Mouse (Mus musculus) midbrain, embryonic 12.5 days (tissue): ENCODE results near the gene Smok3a. TPM values are rescaled to one million over a fixed set of nuclear protein-coding genes. Genes with fewer than 3 reads are reported as not detected.
"Not testable (repeated sequence)": the region's sequence is repeated elsewhere in the genome, so short reads cannot be mapped to it uniquely, and the experiment has no call there.

Experiments used
- ATAC-seq: fragments of 200-750 bp; cut with Nextera tagmentation; 2 replicates; pipeline ENCODE4 v1.8.0; 2017; ENCODE audit warnings: low read depth, moderate TSS enrichment, moderate library complexity; ENCODE audit not compliant: low FRiP score
- H3K27ac ChIP-seq: fragments of 300-500 bp; sonication (generic); replicated peaks from 2 replicates; pipeline ENCODE4 v1.5.1; 2016; ENCODE audit warnings: mild to moderate bottlenecking
- H3K27me3 ChIP-seq: fragments of 300-500 bp; sonication (generic); 2 replicates; pipeline ENCODE4 v1.6.1; 2016; ENCODE audit warnings: mild to moderate bottlenecking
- H3K36me3 ChIP-seq: fragments of 300-500 bp; sonication (generic); 2 replicates; pipeline ENCODE4 v1.6.1; 2016
- H3K4me1 ChIP-seq: fragments of 300-500 bp; sonication (generic); 2 replicates; pipeline ENCODE4 v1.6.1; 2016
- H3K4me2 ChIP-seq: fragments of 300-500 bp; sonication (generic); replicated peaks from 2 replicates; pipeline ENCODE4 v1.6.1; 2016; ENCODE audit warnings: mild to moderate bottlenecking, moderate library complexity
- H3K4me3 ChIP-seq: fragments of 300-500 bp; sonication (generic); 2 replicates; pipeline ENCODE4 v1.5.1; 2016; ENCODE audit warnings: mild to moderate bottlenecking
- H3K9ac ChIP-seq: fragments of 300-500 bp; sonication (generic); replicated peaks from 2 replicates; pipeline ENCODE4 v1.6.1; 2016; ENCODE audit warnings: mild to moderate bottlenecking, moderate library complexity
- H3K9me3 ChIP-seq: fragments of 300-500 bp; sonication (generic); 2 replicates; pipeline ENCODE4 v1.6.1; 2016; ENCODE audit warnings: mild to moderate bottlenecking
- WGBS: fragments of 180-500 bp; shearing (Covaris S2); methylation state at CpG from one replicate; pipeline ENCODE4 v1.1.7; 2016; 5-methylcytosine and 5-hydroxymethylcytosine counted together
- polyA plus RNA-seq: library from polyadenylated mRNA; unstranded; fragments of >200 nt; fragmentation: Nextera tagmentation; extraction: Ambion mirVana; gene quantifications from 2 replicates; pipeline ENCODE4 v1.2.1, GENCODE M21; 2016

Gene Smok3a
- polyA plus RNA-seq, 1 experiment from 2014 or later = not detected

DNA sequence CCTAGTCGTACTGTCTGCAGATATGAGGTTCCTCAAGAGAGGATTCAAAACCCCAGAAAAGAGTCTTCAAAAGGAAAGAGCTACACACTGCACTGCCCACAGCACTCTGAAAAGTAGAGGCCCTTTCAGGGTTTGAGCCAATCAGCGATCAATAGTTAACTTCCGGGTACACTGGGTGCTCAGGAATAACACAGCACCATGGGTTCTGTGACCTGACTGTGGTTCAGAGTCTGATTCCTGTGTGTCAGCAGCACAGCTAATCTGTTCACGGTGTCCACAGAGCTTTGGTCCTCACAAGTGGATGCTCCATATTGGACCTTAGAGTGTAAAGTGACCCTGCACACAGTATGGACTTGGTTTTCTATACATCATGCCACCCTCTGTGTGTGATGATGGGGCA, 1.5 kb upstream of the Smok3a start:
- H3K27ac ChIP-seq, H3K9me3 ChIP-seq, H3K4me1 ChIP-seq, H3K36me3 ChIP-seq, H3K9ac ChIP-seq, ATAC-seq, H3K4me3 ChIP-seq, H3K4me2 ChIP-seq, H3K27me3 ChIP-seq: not testable (repeated sequence)
- 93% methylated on average over 4 of the region's 4 CpGs for WGBS

DNA sequence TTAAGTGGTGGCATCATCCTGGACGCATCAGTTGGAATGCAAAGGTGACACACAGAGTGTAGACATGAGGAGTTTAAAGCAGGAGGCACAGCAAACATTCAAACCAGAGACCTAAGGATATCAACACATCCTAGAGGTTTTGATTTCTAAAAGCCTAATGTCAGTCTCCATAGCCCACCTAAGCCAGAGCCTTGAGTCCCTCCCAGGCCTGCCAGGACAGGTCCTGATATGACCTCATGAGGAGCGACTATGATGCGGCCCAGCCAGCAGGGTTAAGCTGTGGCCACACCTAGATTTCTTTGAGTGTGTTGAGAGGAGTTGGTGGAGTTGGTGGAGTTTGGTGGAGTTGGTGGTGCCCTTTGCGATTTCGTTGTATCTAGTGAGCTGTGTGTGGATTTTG, 31.8 kb downstream of the Smok3a start, which contains the start of gene Smok3c:
Smok3c (plus strand) TSS at position 301 of the 400 bp plus-strand sequence.
- H3K4me3 ChIP-seq, H3K4me2 ChIP-seq, H3K27me3 ChIP-seq, H3K9ac ChIP-seq, H3K36me3 ChIP-seq, H3K4me1 ChIP-seq, ATAC-seq, H3K27ac ChIP-seq, H3K9me3 ChIP-seq: not testable (repeated sequence)
- WGBS = no CpG with 5 or more reads among the region's 5 CpGs

DNA sequence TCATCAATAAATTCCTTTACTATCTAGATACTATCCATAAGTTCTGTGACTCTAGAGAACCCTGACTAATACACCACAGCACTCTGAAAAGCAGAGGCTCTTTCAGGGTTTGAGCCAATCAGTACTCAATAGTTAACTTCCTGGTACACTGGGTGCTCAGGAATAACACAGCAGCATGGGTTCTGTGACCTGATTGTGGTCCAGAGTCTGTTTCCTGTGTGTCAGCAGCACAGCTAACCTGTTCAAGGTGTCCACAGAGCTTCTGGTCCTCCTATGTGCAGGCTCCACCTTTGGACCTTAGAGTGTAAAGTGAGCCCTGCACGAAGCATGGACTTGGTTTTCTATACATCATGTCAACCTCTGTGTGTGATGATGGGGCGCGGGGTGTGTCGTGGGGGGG, 52.7 kb downstream of the Smok3a start:
- Histone ChIP-seq H3K4me2 (no peak overlapping the region), H3K36me3 (no peaks in the 10 kb centered on the region)

DNA sequence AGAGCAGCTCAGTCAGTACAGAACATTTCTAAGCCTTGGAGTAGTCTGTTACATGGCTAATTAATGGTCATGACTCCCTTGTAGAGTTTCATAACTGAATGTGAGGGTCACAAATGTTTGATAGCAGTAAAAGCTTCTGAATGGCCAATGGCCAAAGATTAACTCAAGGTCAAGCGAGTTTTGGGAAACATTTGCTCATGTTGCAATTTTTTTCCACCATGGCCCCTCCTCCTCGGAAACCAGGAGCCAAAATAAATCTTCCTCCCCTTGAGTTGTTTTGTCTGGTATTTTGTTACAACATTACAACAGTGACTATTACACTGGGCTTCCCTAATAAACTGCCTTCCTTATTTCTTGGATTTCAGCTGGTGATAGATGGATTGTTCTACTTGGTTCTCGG, 54.6 kb downstream of the Smok3a start:
- ATAC-seq = no peak
- Histone ChIP-seq H3K4me2 (no peak overlapping the region), H3K4me1 (no peaks in the 10 kb centered on the region), H3K4me3 (no peak overlapping the region), H3K9me3 (no peaks in the 10 kb centered on the region), H3K27ac (no peak overlapping the region), H3K27me3 (no peaks in the 10 kb centered on the region), H3K36me3 (no peaks in the 10 kb centered on the region), H3K9ac (no peak overlapping the region)
- WGBS = 75% methylated on average over 3 of the region's 3 CpGs

More for the DNA sequence above, 52.7 kb downstream of the Smok3a start:
- Histone ChIP-seq H3K27ac (no peak overlapping the region), H3K4me3 (no peak overlapping the region), H3K9ac (no peak overlapping the region), H3K27me3 (no peaks in the 10 kb centered on the region), H3K4me1 (no peaks in the 10 kb centered on the region), H3K9me3 (no peaks in the 10 kb centered on the region)
- ATAC-seq = no peak
- 93% methylated on average over 4 of the region's 4 CpGs for WGBS

DNA sequence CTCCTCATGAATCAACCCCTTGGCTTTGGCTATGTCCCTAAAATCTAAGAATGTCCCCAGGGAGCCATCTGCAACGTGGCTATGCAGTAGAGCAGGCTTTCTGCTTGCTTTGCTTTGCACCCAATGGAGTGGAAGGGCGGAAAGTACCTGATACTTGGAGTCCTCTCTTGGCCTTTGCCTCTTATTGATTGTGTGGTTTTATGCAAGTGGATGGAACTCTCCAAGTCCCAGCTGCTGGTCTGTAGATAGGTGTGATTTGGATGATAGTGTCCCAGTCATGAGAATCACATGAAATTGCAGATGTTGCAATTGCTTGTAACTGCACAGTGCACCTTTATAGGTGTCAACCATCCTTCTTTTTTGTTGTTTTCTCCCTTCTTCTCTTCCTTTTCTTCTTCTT, 55.1 kb downstream of the Smok3a start:
- H3K27me3 ChIP-seq = no peaks in the 10 kb centered on the region
- no peak overlapping the region for H3K27ac ChIP-seq
- H3K9me3 ChIP-seq = no peaks in the 10 kb centered on the region
- H3K4me2 ChIP-seq = no peak overlapping the region
- 50% methylated on average over 2 of the region's 2 CpGs for WGBS
- no peak overlapping the region for H3K4me3 ChIP-seq
- no peaks in the 10 kb centered on the region for H3K36me3 ChIP-seq
- H3K9ac ChIP-seq = no peak overlapping the region
- no peak for ATAC-seq
- no peaks in the 10 kb centered on the region for H3K4me1 ChIP-seq

DNA sequence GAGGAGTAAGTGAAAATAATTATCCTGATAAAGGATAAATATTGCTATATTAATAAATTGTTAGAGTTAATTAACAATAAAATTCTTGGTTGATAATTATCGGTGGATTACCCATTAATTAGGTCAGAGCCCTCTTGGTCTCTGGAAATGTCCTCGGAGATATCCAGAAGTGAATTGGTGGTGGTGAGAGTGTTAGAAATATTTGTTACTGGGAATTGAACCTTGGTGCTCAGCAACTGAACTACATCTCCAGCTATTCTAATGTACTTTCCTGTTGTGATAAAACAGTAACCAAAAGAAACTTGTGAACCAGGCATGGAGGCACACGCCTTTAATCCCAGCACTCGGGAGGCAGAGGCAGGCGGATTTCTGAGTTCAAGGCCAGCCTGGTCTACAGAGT, 59.4 kb downstream of the Smok3a start:
- ATAC-seq = no peak
- Histone ChIP-seq H3K9me3 (no peaks in the 10 kb centered on the region), H3K4me3 (no peak overlapping the region), H3K4me2 (no peak overlapping the region), H3K9ac (no peak overlapping the region), H3K27me3 (no peaks in the 10 kb centered on the region), H3K27ac (no peak overlapping the region), H3K4me1 (no peaks in the 10 kb centered on the region), H3K36me3 (no peaks in the 10 kb centered on the region)
- 89% methylated on average over 5 of the region's 5 CpGs for WGBS

DNA sequence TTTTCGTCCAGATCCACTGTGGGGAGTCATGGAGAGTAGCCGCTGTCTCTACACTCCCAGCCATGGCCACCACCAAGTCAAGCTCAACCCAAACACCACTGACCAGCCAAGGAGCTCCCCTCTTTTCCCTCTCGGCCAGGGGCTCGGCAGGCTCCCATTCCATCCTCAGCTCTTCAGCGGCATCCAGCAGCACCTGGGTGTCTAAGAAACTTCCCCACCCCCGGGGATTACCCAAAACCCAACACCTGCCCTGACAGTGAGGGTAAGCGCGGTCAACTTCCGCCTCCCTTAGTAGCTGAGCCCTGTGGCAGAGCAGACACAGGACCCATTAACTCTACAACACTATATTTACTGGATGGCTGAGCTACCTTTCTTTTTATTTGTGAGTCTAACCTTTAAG, 60.4 kb downstream of the Smok3a start:
- peaks cover 3% of the 10 kb centered on the region for H3K4me1 ChIP-seq
- no peak overlapping the region for H3K27ac ChIP-seq
- no peaks in the 10 kb centered on the region for H3K36me3 ChIP-seq
- ATAC-seq = no peak
- no peaks in the 10 kb centered on the region for H3K9me3 ChIP-seq
- H3K4me2 ChIP-seq = no peak overlapping the region
- H3K9ac ChIP-seq = no peak overlapping the region
- no peaks in the 10 kb centered on the region for H3K27me3 ChIP-seq
- no peak overlapping the region for H3K4me3 ChIP-seq
- WGBS = 84% methylated on average over 9 of the region's 9 CpGs

DNA sequence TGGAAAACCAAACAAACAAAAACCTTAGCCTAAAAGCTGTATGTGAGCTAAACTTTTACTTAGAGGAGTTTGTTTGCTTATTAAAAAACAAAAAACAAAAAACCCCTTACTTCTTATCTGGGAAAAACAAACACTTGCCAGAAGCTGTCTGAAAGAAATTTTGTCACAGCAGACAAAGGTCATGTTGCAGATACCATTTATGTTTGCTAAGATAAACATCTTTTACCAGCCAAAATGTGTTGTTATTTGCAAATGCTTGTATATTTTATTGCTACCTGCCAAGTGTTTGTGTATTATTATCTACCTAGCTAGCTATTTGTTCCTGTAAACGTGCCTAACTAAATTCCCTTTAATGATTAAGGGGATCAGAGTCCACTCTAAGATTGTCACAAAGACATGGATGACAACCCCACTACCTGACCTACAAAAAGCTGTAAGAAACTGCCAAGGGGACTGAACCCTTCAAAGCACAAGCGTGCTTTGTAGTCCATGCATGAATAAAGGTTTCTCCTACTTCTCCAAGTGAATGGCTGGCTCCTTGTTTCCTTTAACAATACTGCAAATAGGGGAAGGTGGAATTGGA, 62.3 kb downstream of the Smok3a start:
- no peaks in the 10 kb centered on the region for H3K9me3 ChIP-seq

DNA sequence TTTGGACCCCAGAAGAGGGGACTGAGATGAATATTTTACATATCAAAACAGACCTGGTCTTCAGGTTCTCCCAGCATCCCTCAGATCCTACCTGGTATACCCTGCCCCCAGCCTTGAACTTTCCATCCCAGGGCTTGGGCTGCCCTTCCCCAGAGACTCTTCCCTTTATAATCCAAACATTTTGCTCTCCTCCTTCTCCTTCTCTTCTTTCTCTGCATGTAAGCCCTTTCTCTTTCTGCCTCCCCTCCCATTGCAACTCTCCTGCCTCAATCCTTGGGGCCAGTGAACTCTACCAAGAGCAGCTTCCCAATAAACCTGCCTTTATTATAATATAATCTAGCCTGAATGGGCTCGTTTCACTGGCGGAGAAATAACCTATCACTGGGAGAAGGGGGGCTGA, 62.9 kb downstream of the Smok3a start:
- no peak for ATAC-seq
- H3K4me2 ChIP-seq = no peak overlapping the region
- 96% methylated on average over 2 of the region's 2 CpGs for WGBS
- H3K27ac ChIP-seq = no peak overlapping the region
- H3K9me3 ChIP-seq = no peaks in the 10 kb centered on the region
- H3K4me1 ChIP-seq = peaks cover 19% of the 10 kb centered on the region
- peaks cover 12% of the 10 kb centered on the region for H3K36me3 ChIP-seq
- no peak overlapping the region for H3K4me3 ChIP-seq
- H3K27me3 ChIP-seq = no peaks in the 10 kb centered on the region
- no peak overlapping the region for H3K9ac ChIP-seq

More for the DNA sequence above, 62.3 kb downstream of the Smok3a start:
- Histone ChIP-seq H3K36me3 (peaks cover 10% of the 10 kb centered on the region; the same call in 1 of the 2 replicates), H3K27me3 (no peaks in the 10 kb centered on the region), H3K4me2 (no peak overlapping the region), H3K27ac (no peak overlapping the region), H3K4me1 (peaks cover 14% of the 10 kb centered on the region), H3K4me3 (no peak overlapping the region), H3K9ac (no peak overlapping the region)
- no peak for ATAC-seq
- 72% methylated on average over 2 of the region's 2 CpGs for WGBS

Other genes starting within 250 kb of the Smok3a start
- gene Ppp1r35, start 242.4 kb upstream of the Smok3a start, polyA plus RNA-seq = 67.7 and 73.0 TPM in 2 replicates
- gene Mepce, start 233.6 kb upstream of the Smok3a start, polyA plus RNA-seq = 12.1 and 13.7 TPM in 2 replicates
- 14.9 and 17.9 TPM in 2 replicates for gene Zcwpw1, start 233.5 kb upstream of the Smok3a start, polyA plus RNA-seq
- gene Pilra, start 185.0 kb upstream of the Smok3a start, polyA plus RNA-seq = 0.29 and 0.33 TPM in 2 replicates
- not detected in 2 replicates for gene Pilrb1, start 163.2 kb upstream of the Smok3a start, polyA plus RNA-seq
- not detected in 2 replicates for gene Pilrb2, start 149.4 kb upstream of the Smok3a start, polyA plus RNA-seq
- gene Cyp3a13, start 99.6 kb upstream of the Smok3a start, polyA plus RNA-seq = not detected in 2 replicates
- 0.15 TPM in 1 of 2 replicates, not detected in the other for gene Gjc3, start 58.2 kb upstream of the Smok3a start, polyA plus RNA-seq
- not detected in 2 replicates for gene Azgp1, start 39.7 kb upstream of the Smok3a start, polyA plus RNA-seq
- gene Smok3b, start 168 bp downstream of the Smok3a start, polyA plus RNA-seq = not detected in 2 replicates
- gene Smok3c, start 31.9 kb downstream of the Smok3a start, polyA plus RNA-seq = not detected in 2 replicates
- gene Zkscan1, start 63.8 kb downstream of the Smok3a start, polyA plus RNA-seq = 39.6 and 43.0 TPM in 2 replicates
- 109 TPM in 2 replicates for gene Zscan21, start 95.6 kb downstream of the Smok3a start, polyA plus RNA-seq
- gene Zfp113, start 134.5 kb downstream of the Smok3a start, polyA plus RNA-seq = 46.3 and 47.0 TPM in 2 replicates
- gene Cops6, start 139.8 kb downstream of the Smok3a start, polyA plus RNA-seq = 280 and 295 TPM in 2 replicates
- 27.9 and 28.2 TPM in 2 replicates for gene Ap4m1, start 150.7 kb downstream of the Smok3a start, polyA plus RNA-seq
- gene Mcm7, start 151.2 kb downstream of the Smok3a start, polyA plus RNA-seq = 250 and 269 TPM in 2 replicates
- gene Taf6, start 166.2 kb downstream of the Smok3a start, polyA plus RNA-seq = 121 and 129 TPM in 2 replicates
- gene Cnpy4, start 166.2 kb downstream of the Smok3a start, polyA plus RNA-seq = 43.9 and 47.7 TPM in 2 replicates
- 11.6 and 12.2 TPM in 2 replicates for gene Mblac1, start 173.1 kb downstream of the Smok3a start, polyA plus RNA-seq
- gene Nxpe5, start 204.6 kb downstream of the Smok3a start, polyA plus RNA-seq = not detected in 2 replicates
- gene Lamtor4, start 234.2 kb downstream of the Smok3a start, polyA plus RNA-seq = 51.2 and 57.8 TPM in 2 replicates
- gene BC037034, start 242.8 kb downstream of the Smok3a start, polyA plus RNA-seq = 18.8 and 20.3 TPM in 2 replicates